Mouse (Mus musculus): ENCODE results near the gene Sqor.

DNA sequence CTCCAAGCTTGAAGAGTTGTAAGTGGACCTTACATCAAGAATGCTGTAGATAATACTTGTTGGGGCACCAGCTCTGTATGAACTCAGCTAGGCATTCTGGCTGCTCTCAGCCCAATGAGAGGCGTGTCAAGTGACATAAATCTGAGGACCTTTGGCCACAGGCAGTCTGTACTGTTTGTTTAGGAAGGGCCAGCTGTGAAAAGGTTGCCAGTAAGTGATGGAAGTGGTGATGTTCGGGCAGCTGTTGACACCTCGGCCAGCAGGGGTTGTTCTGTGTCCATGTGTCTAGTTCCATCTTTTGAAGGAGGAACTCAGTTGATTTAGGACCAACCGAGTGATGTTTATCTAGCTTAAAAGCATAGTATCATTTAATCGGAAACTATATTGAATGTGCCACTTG, 14.9 kb downstream of the Sqor start:
- TF ChIP-seq CTCF (IDR thresholded peaks at IDR 0.05; ENCODE audit: borderline replicate concordance, control insufficient read depth, extremely low read depth, insufficient read depth, low read length, poor library complexity) (no peak), POLR2A (IDR thresholded peaks at IDR 0.05; ENCODE audit: control insufficient read depth, extremely low read depth, insufficient read depth, low read length, poor library complexity) (no peak)

All from thymus, adult 2 months (tissue).